In the genomic region with DNA sequence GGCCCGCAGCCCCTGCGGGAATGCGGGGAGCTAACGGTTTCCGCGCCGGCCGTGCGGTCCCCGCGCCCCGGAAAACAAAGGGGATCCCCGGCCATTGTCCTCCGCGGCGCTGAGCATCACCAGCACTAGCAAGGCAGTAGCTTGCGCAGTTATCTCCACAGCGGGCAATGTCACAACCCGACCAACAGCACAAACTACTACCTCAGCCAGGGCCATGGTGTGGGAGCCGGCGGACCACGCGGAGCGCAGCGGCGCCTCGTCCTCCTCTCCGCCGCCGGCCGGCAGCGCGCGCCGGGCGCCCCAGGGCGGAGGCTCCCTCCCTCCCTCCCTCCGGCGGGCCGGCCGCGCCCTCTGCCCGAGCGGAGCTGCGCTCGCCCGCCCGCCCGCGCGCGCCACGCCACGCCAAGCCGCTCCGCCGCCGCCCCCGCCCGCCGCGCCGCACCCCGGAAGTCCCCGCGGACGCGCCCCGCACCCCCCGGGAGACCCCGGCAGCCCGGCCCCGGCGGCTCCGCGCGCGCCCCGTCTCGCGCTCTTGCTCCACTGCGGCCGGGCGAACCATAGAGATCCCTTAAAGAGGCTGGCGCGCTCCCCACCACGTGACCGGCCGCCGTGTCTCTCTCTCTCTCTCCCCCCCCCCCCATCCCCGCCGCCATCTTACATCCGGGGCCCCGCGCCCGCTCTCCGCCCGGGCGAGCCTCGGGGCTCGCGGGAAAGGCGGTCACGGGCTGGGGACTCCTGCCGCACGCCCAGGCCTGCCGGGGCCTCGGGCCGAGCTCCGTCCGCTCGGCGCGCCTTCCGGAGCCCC, we compare ENCODE assay signal across 8 mouse cellular contexts.
DNase-seq lines count a peak whose midpoint lies in the region; ATAC-seq and TF ChIP-seq lines count a peak whose summit lies in the region.

No protein-coding gene starts in this region.

- peak overlapping the region; percentile 92 for H3K4me3 ChIP-seq in forebrain, embryonic 14.5 days (ENCODE audit: low read depth, low read length)
- peak overlapping the region; percentile 98 for H3K4me3 ChIP-seq in layer of hippocampus, adult 2 months
- peak overlapping the region; percentile 98 for H3K4me3 ChIP-seq in lung, embryonic 14.5 days (ENCODE audit: low read depth, low read length)
- peak overlapping the region; percentile 78 for H3K4me3 ChIP-seq in neural tube, embryonic 15.5 days (replicated peaks)

- peak; percentile 63 for DNase-seq in ES-CJ7 (ENCODE audit: low read depth, low spot score)
- peak; percentile 83 for DNase-seq in cerebellum, adult 11 months
- DNase-seq in forebrain, embryonic 14.5 days (ENCODE audit: low spot score): peak; percentile 92
- peak; percentile 86 to 88 for DNase-seq in heart, postnatal 14 days
- DNase-seq in layer of hippocampus, adult 2 months (ENCODE audit: low spot score in 2 of 2): peak; percentile 71 to 75
- DNase-seq in lung, embryonic 14.5 days: peak; percentile 90
- DNase-seq in testis, postnatal 10 days (ENCODE audit: low spot score): peak; percentile 89

- peaks cover 24% of the 10 kb centered on the region for H3K4me1 ChIP-seq in forebrain, embryonic 14.5 days (ENCODE audit: control insufficient read depth, insufficient read depth, low read length)
- peaks cover 22% of the 10 kb centered on the region for H3K4me1 ChIP-seq in lung, embryonic 14.5 days (ENCODE audit: insufficient read depth)
- peaks cover 37% of the 10 kb centered on the region for H3K4me1 ChIP-seq in neural tube, embryonic 15.5 days

- peaks cover 11% of the 10 kb centered on the region for H3K36me3 ChIP-seq in forebrain, embryonic 14.5 days (ENCODE audit: control insufficient read depth, insufficient read depth, low read length)
- H3K36me3 ChIP-seq in lung, embryonic 14.5 days (ENCODE audit: insufficient read depth): peaks cover 18% of the 10 kb centered on the region
- H3K36me3 ChIP-seq in neural tube, embryonic 15.5 days: peaks cover 3% of the 10 kb centered on the region; the same call in 1 of the 2 replicates

- TF ChIP-seq CTCF in layer of hippocampus, adult 2 months (conservative IDR thresholded peaks at IDR 0.05): no peak
- TF ChIP-seq CTCF in lung, embryonic 14.5 days (IDR thresholded peaks at IDR 0.05; ENCODE audit: low read depth): no peak

- H3K9me3 ChIP-seq in forebrain, embryonic 14.5 days (replicated peaks; ENCODE audit: control insufficient read depth, low read length): no peaks in the 10 kb centered on the region
- H3K9me3 ChIP-seq in lung, embryonic 14.5 days (ENCODE audit: low read depth, low read length): no peaks in the 10 kb centered on the region
- H3K9me3 ChIP-seq in neural tube, embryonic 15.5 days (replicated peaks): no peaks in the 10 kb centered on the region

- intact Hi-C loops in heart, postnatal 14 days (cut with DNase I): loop anchor here (1.0 to 5.0 kb wide), 2 partner anchors 93 to 178 kb away; no protein-coding TSS in a partner anchor

- ATAC-seq in forebrain, embryonic 14.5 days: peak; percentile 88
- ATAC-seq in lung, embryonic 14.5 days (ENCODE audit: insufficient read depth): peak; percentile 88
- ATAC-seq in neural tube, embryonic 15.5 days (ENCODE audit: low FRiP score): peak; percentile 92

- H3K27ac ChIP-seq in forebrain, embryonic 14.5 days (ENCODE audit: low read depth, low read length): peak overlapping the region; percentile 100
- H3K27ac ChIP-seq in layer of hippocampus, adult 2 months: peak overlapping the region; percentile 99
- H3K27ac ChIP-seq in lung, embryonic 14.5 days (ENCODE audit: low read depth): peak overlapping the region; percentile 100
- H3K27ac ChIP-seq in neural tube, embryonic 15.5 days (replicated peaks): peak overlapping the region; percentile 97

- H3K9ac ChIP-seq in forebrain, embryonic 14.5 days (ENCODE audit: low read length): peak overlapping the region; percentile 100
- peak overlapping the region; percentile 100 for H3K9ac ChIP-seq in lung, embryonic 14.5 days
- peak overlapping the region; percentile 92 for H3K9ac ChIP-seq in neural tube, embryonic 15.5 days (replicated peaks)

- under 1% methylated on average over 47 of the region's 115 CpGs for WGBS in forebrain, embryonic 14.5 days
- 0% methylated on average over 68 of the region's 115 CpGs for WGBS in lung, embryonic 14.5 days
- WGBS in neural tube, embryonic 15.5 days: under 1% methylated on average over 52 of the region's 115 CpGs

- peak overlapping the region; percentile 91 for H3K4me2 ChIP-seq in forebrain, embryonic 14.5 days (ENCODE audit: low read length)
- peak overlapping the region; percentile 76 for H3K4me2 ChIP-seq in lung, embryonic 14.5 days
- H3K4me2 ChIP-seq in neural tube, embryonic 15.5 days: peak overlapping the region; percentile 68

- no peaks in the 10 kb centered on the region for H3K27me3 ChIP-seq in forebrain, embryonic 14.5 days (replicated peaks; ENCODE audit: control insufficient read depth, insufficient read depth, low read length)
- no peaks in the 10 kb centered on the region for H3K27me3 ChIP-seq in lung, embryonic 14.5 days (ENCODE audit: insufficient read depth, low read length)
- H3K27me3 ChIP-seq in neural tube, embryonic 15.5 days (replicated peaks): no peaks in the 10 kb centered on the region

Comparison
In these comparisons a context has a peak if more than half of its experiments do, and no peak if none do; other contexts are left out.
1. Peak in every context shown above with its lines: DNase-seq, ATAC-seq, H3K4me3 ChIP-seq and H3K27ac ChIP-seq.